Mouse (Mus musculus) bone marrow macrophage, adult 2 months (primary cell): ENCODE results near the gene Elavl3.

Source experiments
- CTCF ChIP-seq: IDR thresholded peaks from 2 replicates; pipeline ENCODE4 v1.5.1; 2012; ENCODE audit warnings: low read depth, mild to moderate bottlenecking, low read length, moderate library complexity
- POLR2A ChIP-seq: IDR thresholded peaks from 2 replicates; pipeline ENCODE4 v1.6.1; 2012; ENCODE audit warnings: mild to moderate bottlenecking, low read depth, low read length, borderline replicate concordance

GRCm38 (mm10) chr9:21977972-21978371 lies 73.9 kb downstream of the Elavl3 start:
- TF ChIP-seq CTCF: peak; percentile 62
- no peak for TF ChIP-seq POLR2A
